Mouse (Mus musculus) hindbrain, embryonic 16.5 days (tissue): ENCODE results near the gene Emc4. TPM values are rescaled to one million over a fixed set of nuclear protein-coding genes. Genes with fewer than 3 reads are reported as not detected.
A peak's percentile ranks its signal among the peaks of the same experiment; 100 is the strongest.

Source experiments
- ATAC-seq: fragments of 200-750 bp; cut with Nextera tagmentation; 2 replicates; pipeline ENCODE4 v1.8.0; 2017; ENCODE audit warnings: moderate TSS enrichment, moderate library complexity
- H3K27ac ChIP-seq: fragments of 300-500 bp; sonication (generic); 2 replicates; pipeline ENCODE4 v1.5.1; 2014; ENCODE audit warnings: low read depth, mild to moderate bottlenecking, control low read depth, low read length, moderate library complexity
- H3K27me3 ChIP-seq: fragments of 300-500 bp; sonication (generic); replicated peaks from 2 replicates; pipeline ENCODE4 v1.6.1; 2014; ENCODE audit warnings: low read length; ENCODE audit not compliant: control insufficient read depth, insufficient read depth
- H3K36me3 ChIP-seq: fragments of 300-500 bp; sonication (generic); 2 replicates; pipeline ENCODE4 v1.6.1; 2014; ENCODE audit warnings: mild to moderate bottlenecking, low read length, moderate library complexity, mixed read lengths; ENCODE audit not compliant: control insufficient read depth, insufficient read depth
- H3K4me1 ChIP-seq: fragments of 300-500 bp; sonication (generic); 2 replicates; pipeline ENCODE4 v1.6.1; 2014; ENCODE audit warnings: low read depth, low read length; ENCODE audit not compliant: control insufficient read depth, insufficient read depth
- H3K4me2 ChIP-seq: fragments of 300-500 bp; sonication (generic); 2 replicates; pipeline ENCODE4 v1.6.1; 2014; ENCODE audit warnings: mild to moderate bottlenecking, low read length, control low read depth, moderate library complexity
- H3K4me3 ChIP-seq: fragments of 300-500 bp; sonication (generic); 2 replicates; pipeline ENCODE4 v1.5.1; 2014; ENCODE audit warnings: mild to moderate bottlenecking, low read length, control low read depth, moderate library complexity
- H3K9ac ChIP-seq: fragments of 300-500 bp; sonication (generic); 2 replicates; pipeline ENCODE4 v1.6.1; 2014; ENCODE audit warnings: low read depth, mild to moderate bottlenecking, control low read depth, low read length, moderate library complexity
- H3K9me3 ChIP-seq: fragments of 300-500 bp; sonication (generic); 2 replicates; pipeline ENCODE4 v1.6.1; 2014; ENCODE audit warnings: mild to moderate bottlenecking, low read length, moderate library complexity; ENCODE audit not compliant: control insufficient read depth
- WGBS: fragments of 180-500 bp; shearing (Covaris S2); extraction: QIAGEN DNeasy Blood & Tissue Kit; methylation state at CpG from one replicate; pipeline ENCODE4 v1.1.7; 2014; 5-methylcytosine and 5-hydroxymethylcytosine counted together
- polyA plus RNA-seq: library from polyadenylated mRNA; unstranded; fragments of >200 nt; fragmentation: Nextera tagmentation; extraction: Ambion mirVana; gene quantifications from 2 replicates; pipeline ENCODE4 v1.2.1, GENCODE M21; 2015

The Emc4 gene
- polyA plus RNA-seq, 1 experiment from 2014 or later: 240 TPM

- H3K4me3 ChIP-seq: peak within 1 kb of the TSS; percentile 78
- peak within 1 kb of the TSS; percentile 94 for H3K9ac ChIP-seq
- WGBS: under 1% methylated on average over 67 of the region's 72 CpGs
Observed at GRCm38 (mm10) chr2:112378973-112379898, 11.4 kb upstream of the Emc4 start, which contains the start of gene Katnbl1. Gene Katnbl1 (plus strand): TSS chr2:112379211.

DNA sequence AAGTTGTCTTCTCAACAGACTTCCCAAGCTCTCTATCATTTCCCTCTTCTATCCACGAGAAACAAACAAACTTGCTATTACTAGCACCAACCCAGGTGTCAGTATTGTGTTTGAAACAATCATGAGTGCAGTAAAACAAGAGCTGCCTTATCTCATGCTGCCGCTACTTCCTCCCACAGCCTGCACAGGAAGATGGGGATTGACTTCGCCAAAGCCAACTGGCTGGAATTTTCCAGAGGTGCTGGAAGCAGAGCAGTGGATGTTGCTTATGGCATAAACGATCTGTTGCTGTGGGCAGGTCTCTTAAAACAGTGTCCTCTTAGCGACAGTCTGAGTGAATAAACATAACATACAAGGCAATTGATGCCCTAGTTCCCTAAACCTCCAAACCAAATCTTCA, 6.8 kb upstream of the Emc4 start:
- Histone ChIP-seq H3K36me3 (no peaks in the 10 kb centered on the region), H3K9me3 (no peaks in the 10 kb centered on the region), H3K4me1 (no peaks in the 10 kb centered on the region), H3K4me3 (no peak overlapping the region), H3K27me3 (no peaks in the 10 kb centered on the region), H3K27ac (no peak overlapping the region), H3K4me2 (no peak overlapping the region), H3K9ac (no peak overlapping the region)
- WGBS: 79% methylated on average over 5 of the region's 5 CpGs
- no peak for ATAC-seq

More at GRCm38 (mm10) chr2:112378973-112379898, 11.4 kb upstream of the Emc4 start, which contains the start of gene Katnbl1:
- Histone ChIP-seq H3K9me3 (no peaks in the 10 kb centered on the region), H3K4me2 (peak within 1 kb of the TSS; percentile 74), H3K36me3 (no peaks in the 10 kb centered on the region), H3K27me3 (no peaks in the 10 kb centered on the region), H3K27ac (peak within 1 kb of the TSS; percentile 77), H3K4me1 (peaks cover 12% of the 10 kb centered on the region)
- ATAC-seq: peak; percentile 99

DNA sequence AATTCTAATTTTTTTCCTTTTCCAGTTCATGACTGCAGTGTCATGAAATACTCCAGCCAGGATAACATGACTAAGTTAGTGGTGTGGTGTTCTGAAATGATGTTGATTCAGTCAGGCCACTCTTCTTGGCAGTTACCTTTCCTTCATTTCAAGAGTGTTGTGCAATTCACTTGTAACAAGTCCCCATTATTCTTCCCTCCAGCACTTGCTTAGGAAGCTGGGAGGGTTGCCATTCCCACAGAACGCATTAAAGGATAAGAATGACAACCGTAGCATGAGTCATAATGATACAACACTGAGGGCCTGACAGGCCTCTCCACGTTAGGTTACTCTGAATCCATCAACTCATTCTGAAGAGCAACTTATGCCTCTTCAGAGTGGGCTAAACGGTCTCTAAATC, 5.3 kb upstream of the Emc4 start:
- H3K4me2 ChIP-seq: no peak overlapping the region
- no peak overlapping the region for H3K9ac ChIP-seq
- no peaks in the 10 kb centered on the region for H3K9me3 ChIP-seq
- ATAC-seq: no peak
- 44% methylated on average over 4 of the region's 4 CpGs for WGBS
- H3K36me3 ChIP-seq: no peaks in the 10 kb centered on the region
- H3K4me1 ChIP-seq: peaks cover 2% of the 10 kb centered on the region; the same call in 1 of the 2 replicates
- H3K27ac ChIP-seq: no peak overlapping the region
- no peak overlapping the region for H3K4me3 ChIP-seq
- no peaks in the 10 kb centered on the region for H3K27me3 ChIP-seq

DNA sequence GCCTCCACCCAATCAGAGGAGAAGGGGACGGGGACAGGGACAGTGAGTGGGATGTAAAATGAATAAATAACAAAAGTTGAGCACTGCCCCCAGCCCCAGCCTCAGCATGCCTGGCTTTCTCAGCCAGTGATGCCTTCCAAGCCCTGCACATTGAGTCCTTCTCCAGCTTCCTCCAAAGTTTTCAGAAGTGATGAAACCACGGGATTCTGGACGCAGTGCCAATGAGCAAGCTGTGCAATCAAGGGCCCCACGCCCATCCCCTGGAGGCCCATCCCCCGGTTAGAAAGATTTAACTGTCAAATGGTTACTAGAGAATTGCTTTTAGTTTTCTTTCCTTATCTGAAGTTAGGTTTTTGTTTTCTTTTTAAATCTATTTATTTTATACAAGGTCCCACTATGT, 2.1 kb upstream of the Emc4 start:
- Histone ChIP-seq H3K4me3 (no peak overlapping the region), H3K27me3 (no peaks in the 10 kb centered on the region), H3K36me3 (no peaks in the 10 kb centered on the region), H3K9ac (no peak overlapping the region), H3K4me1 (peaks cover 8% of the 10 kb centered on the region), H3K27ac (no peak overlapping the region), H3K9me3 (no peaks in the 10 kb centered on the region), H3K4me2 (no peak overlapping the region)
- no peak for ATAC-seq
- WGBS: 69% methylated on average over 5 of the region's 5 CpGs

DNA sequence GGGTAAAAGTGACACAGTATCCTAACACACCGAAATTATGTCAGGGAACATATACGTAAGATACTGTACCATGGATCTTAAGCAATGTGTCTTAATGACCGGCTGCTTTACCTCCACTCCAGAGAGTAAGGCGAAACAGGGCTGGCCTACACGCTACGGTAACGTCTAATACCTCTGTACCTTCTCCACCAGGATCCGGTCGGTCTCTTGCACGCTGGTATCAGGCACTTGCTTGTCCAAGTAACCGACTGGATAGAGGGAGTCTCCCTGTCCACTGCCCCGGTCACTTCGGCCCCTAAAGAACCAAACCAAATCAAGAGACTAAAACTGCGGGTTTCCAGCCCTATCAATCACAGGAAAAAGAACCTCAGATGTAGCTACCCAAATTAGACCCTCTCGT, 605 bp downstream of the Emc4 start:
- Histone ChIP-seq H3K27me3 (no peaks in the 10 kb centered on the region), H3K4me1 (peaks cover 8% of the 10 kb centered on the region), H3K4me3 (peak overlapping the region; percentile 88), H3K36me3 (peaks cover 6% of the 10 kb centered on the region), H3K9me3 (no peaks in the 10 kb centered on the region), H3K9ac (peak overlapping the region; percentile 88), H3K4me2 (peak overlapping the region; percentile 80), H3K27ac (peak overlapping the region; percentile 69)
- 20% methylated on average over 15 of the region's 15 CpGs for WGBS
- ATAC-seq: peak; percentile 32

- Histone ChIP-seq H3K36me3 (peaks cover 33% of the 10 kb centered on the region), H3K9me3 (no peaks in the 10 kb centered on the region), H3K9ac (no peak overlapping the region), H3K4me2 (no peak overlapping the region), H3K4me3 (no peak overlapping the region), H3K4me1 (no peaks in the 10 kb centered on the region), H3K27me3 (no peaks in the 10 kb centered on the region), H3K27ac (no peak overlapping the region)
- no peak for ATAC-seq
- WGBS: 88% methylated on average over 2 of the region's 2 CpGs
Observed at GRCm38 (mm10) chr2:112360781-112361169, 7.1 kb downstream of the Emc4 start.

- Histone ChIP-seq H3K27ac (no peak overlapping the region), H3K36me3 (peaks cover 35% of the 10 kb centered on the region), H3K4me1 (no peaks in the 10 kb centered on the region), H3K9me3 (no peaks in the 10 kb centered on the region), H3K27me3 (no peaks in the 10 kb centered on the region), H3K4me3 (no peak overlapping the region), H3K4me2 (no peak overlapping the region), H3K9ac (no peak overlapping the region)
- ATAC-seq: no peak
- 90% methylated on average over 12 of the region's 12 CpGs for WGBS
Observed at GRCm38 (mm10) chr2:112360012-112360780, 7.6 kb downstream of the Emc4 start.

GRCm38 (mm10) chr2:112359611-112360010, 8.2 kb downstream of the Emc4 start:
- Histone ChIP-seq H3K36me3 (peaks cover 39% of the 10 kb centered on the region), H3K9me3 (no peaks in the 10 kb centered on the region), H3K4me3 (no peak overlapping the region), H3K27ac (no peak overlapping the region), H3K4me1 (no peaks in the 10 kb centered on the region), H3K27me3 (no peaks in the 10 kb centered on the region), H3K4me2 (no peak overlapping the region), H3K9ac (no peak overlapping the region)
- 79% methylated on average over 2 of the region's 2 CpGs for WGBS
- ATAC-seq: no peak
